Mouse (Mus musculus) splenic B cell, adult 2 months (primary cell): ENCODE results near the gene Tmprss9.
A peak's percentile ranks its signal among the peaks of the same experiment; 100 is the strongest.

Experiments
- DNase-seq: peaks from one replicate; pipeline ENCODE4 v3.0.0-alpha.2; 2011; ENCODE audit warnings: low read depth, low spot score
- H3K27me3 ChIP-seq: 2 replicates; pipeline ENCODE4 v1.6.1; 2012; ENCODE audit warnings: mild to moderate bottlenecking, low read length, moderate library complexity, mixed read lengths; ENCODE audit not compliant: control insufficient read depth, poor library complexity, insufficient read depth, severe bottlenecking
- H3K36me3 ChIP-seq: 2 replicates; pipeline ENCODE4 v1.6.1; 2012; ENCODE audit warnings: mild to moderate bottlenecking, low read length, moderate library complexity, mixed read lengths; ENCODE audit not compliant: control insufficient read depth, poor library complexity, insufficient read depth, severe bottlenecking

The Tmprss9 gene

GRCm38 (mm10) chr10:80909375-80910162, 37.9 kb downstream of the Tmprss9 start:
- no peak for DNase-seq
- Histone ChIP-seq H3K36me3 (no peaks in the 10 kb centered on the region; the same call in 1 of the 2 replicates), H3K27me3 (no peaks in the 10 kb centered on the region)

- H3K27me3 ChIP-seq, result no peaks in the 10 kb centered on the region
- no peak for DNase-seq
- no peaks in the 10 kb centered on the region; the same call in 1 of the 2 replicates for H3K36me3 ChIP-seq
Observed at GRCm38 (mm10) chr10:80911354-80911753, 39.7 kb downstream of the Tmprss9 start.

- Histone ChIP-seq H3K36me3 (no peaks in the 10 kb centered on the region; the same call in 1 of the 2 replicates), H3K27me3 (no peaks in the 10 kb centered on the region)
- DNase-seq, result no peak
Observed at GRCm38 (mm10) chr10:80911891-80912290, 40.2 kb downstream of the Tmprss9 start.

DNA sequence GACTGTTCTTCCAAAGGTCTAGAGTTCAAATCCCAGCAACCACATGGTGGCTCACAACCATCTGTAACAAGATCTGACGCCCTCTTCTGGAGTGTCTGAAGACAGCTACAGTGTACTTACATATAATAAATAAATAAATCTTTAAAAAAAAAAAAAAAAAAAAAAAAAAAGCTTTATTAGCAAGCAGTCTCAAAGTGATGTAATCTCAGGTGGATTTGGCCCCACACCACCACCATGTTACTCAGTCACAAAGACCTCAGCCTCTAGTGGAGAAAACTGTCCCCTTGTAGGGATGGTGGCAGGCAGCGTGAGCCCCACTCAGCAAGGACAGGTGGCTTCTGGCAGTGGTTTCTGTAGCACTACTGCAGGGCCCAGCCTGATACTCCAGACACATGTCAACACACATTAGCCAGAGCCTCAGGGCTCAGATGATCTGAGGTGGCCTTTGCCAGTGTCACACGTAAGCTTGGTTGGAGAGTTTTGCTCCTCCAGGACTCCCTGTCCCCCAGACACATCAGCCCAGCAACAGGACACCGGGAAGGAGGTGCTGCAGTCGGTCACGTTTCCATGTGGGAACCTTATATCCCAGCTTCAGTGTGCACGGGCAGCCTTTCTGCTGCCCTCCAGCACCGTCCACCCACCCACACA, 41.8 kb downstream of the Tmprss9 start:
- DNase-seq, result no peak
- Histone ChIP-seq H3K27me3 (no peaks in the 10 kb centered on the region), H3K36me3 (no peaks in the 10 kb centered on the region; the same call in 1 of the 2 replicates)

DNA sequence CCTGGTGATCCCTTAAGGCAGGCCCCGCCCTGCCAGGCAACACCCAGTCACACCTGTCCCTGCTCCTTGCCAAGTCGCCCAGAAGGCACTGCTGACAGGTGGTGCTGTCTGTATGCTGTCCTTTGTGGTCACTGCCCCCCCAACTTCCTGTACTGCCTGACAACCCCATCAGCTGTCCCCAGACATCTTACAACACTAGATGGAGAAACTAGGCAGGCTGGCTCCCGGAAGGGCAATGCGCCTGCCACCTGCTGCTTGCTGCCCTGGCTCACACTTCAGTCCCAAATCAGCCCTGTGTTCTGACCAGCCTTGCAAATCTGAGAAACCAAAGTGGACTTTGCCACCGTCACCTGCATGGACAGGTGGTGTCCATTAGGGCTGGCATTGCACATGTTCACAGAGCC, 42.6 kb downstream of the Tmprss9 start:
- DNase-seq, result no peak
- H3K27me3 ChIP-seq, result no peaks in the 10 kb centered on the region
- no peaks in the 10 kb centered on the region; the same call in 1 of the 2 replicates for H3K36me3 ChIP-seq

DNA sequence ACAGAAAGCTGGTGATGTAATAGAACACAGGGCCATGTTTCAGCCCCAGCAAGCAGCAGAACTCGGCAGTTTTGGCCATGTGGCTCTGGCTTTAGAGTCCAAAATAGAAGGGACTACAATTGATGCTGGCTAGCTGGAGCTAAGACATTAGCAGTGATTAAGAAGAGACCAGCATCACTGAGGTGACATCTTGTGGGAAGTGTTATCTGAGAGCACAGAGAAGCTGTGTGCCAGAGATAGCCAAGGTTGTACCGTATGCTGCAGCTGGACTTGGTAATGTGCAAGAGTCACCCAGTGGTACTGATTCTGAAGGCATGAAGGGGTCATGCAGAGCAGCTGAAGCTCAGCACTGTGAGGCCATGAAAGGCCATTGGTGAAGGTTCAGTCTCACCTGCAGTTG, 43.6 kb downstream of the Tmprss9 start:
- no peaks in the 10 kb centered on the region for H3K36me3 ChIP-seq
- no peak for DNase-seq
- no peaks in the 10 kb centered on the region for H3K27me3 ChIP-seq

DNA sequence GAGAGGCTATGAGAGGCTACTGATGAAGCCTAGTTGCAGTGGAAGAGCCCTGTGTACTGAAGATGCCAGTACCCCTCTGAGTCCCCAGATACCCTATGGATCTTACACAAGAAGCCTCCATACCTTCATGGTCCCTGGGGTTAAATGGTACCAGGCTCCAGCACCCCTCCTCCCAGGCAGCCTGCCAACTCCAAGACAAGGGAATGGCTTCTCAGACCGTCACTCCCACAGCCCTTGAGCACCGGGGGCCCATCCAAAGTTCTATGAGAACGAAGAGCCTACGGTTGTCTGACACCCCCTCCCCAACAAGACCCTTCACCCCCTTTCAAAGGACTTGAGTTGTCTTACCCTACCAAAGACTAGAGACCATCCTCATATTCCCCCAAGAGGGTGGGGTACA, 44.1 kb downstream of the Tmprss9 start:
- H3K27me3 ChIP-seq, result no peaks in the 10 kb centered on the region
- H3K36me3 ChIP-seq, result no peaks in the 10 kb centered on the region
- DNase-seq, result no peak

- DNase-seq, result peak; percentile 51
- no peaks in the 10 kb centered on the region for H3K36me3 ChIP-seq
- no peaks in the 10 kb centered on the region for H3K27me3 ChIP-seq
Observed at GRCm38 (mm10) chr10:80917336-80917778, 45.7 kb downstream of the Tmprss9 start.

DNA sequence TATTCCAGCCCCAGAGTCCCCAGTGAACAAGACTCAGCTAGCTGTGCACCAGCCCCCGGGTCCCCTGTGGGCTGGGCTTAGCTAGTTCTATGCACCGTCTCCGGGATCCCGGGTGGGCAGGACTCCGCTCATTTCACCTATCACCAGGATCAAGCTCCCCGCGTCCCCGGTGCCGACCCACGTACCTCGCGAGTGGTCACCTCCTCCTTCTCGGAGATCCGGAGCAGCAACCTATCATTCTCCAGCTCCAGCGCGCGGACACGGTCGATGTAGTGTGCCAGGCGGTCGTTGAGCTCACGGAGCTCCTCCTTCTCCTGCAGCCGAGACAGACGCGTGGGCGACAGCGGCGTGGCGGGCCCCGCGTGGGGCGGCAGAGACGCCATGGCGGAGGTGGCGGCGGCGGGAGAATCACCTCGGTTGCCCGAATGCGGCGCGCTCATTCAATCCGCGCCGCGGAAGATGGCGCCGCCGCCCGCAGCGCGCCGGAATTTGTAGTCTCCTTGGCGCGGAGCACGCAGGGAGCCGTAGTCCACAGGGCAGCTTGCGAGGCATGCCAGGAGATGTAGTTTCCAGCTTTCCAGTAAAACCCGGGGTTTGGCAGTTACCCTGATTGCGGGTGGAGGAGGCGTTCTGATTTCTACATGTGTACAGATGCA, 46.3 kb downstream of the Tmprss9 start, which contains the start of gene Lmnb2:
Lmnb2 (minus strand) TSS at position 467 of the 656 bp plus-strand sequence.
- Histone ChIP-seq H3K27me3 (no peaks in the 10 kb centered on the region), H3K36me3 (no peaks in the 10 kb centered on the region)
- peak; percentile 58 for DNase-seq

DNA sequence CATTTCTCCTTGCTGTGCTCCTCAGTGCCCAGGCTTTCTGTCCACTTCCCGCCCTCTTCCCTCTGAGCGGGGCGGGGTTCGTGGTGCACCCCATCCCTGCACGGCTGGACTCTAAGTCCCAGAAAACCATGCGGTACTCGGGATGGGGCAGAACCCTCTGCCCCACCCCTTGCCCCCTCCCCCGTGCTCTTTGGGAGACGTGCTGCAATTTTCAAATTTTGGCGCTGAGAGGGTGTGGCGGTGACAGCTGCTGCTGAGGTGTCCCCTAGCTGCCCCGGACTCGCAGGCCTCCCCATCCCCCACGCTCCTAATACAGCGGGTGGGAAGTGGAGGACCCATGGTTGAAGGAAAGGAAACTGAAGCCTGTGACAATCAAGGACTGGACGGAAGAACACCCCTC, 50.3 kb downstream of the Tmprss9 start:
- no peaks in the 10 kb centered on the region for H3K27me3 ChIP-seq
- H3K36me3 ChIP-seq, result no peaks in the 10 kb centered on the region
- DNase-seq, result no peak

- H3K36me3 ChIP-seq, result no peaks in the 10 kb centered on the region
- H3K27me3 ChIP-seq, result no peaks in the 10 kb centered on the region
- DNase-seq, result no peak
Observed at GRCm38 (mm10) chr10:80925472-80925871, 53.8 kb downstream of the Tmprss9 start.

- H3K36me3 ChIP-seq, result peaks cover 2% of the 10 kb centered on the region; the same call in 1 of the 2 replicates
- DNase-seq, result peak; percentile 90
- no peaks in the 10 kb centered on the region for H3K27me3 ChIP-seq
Observed at GRCm38 (mm10) chr10:80928586-80929298, 57.1 kb downstream of the Tmprss9 start.

DNA sequence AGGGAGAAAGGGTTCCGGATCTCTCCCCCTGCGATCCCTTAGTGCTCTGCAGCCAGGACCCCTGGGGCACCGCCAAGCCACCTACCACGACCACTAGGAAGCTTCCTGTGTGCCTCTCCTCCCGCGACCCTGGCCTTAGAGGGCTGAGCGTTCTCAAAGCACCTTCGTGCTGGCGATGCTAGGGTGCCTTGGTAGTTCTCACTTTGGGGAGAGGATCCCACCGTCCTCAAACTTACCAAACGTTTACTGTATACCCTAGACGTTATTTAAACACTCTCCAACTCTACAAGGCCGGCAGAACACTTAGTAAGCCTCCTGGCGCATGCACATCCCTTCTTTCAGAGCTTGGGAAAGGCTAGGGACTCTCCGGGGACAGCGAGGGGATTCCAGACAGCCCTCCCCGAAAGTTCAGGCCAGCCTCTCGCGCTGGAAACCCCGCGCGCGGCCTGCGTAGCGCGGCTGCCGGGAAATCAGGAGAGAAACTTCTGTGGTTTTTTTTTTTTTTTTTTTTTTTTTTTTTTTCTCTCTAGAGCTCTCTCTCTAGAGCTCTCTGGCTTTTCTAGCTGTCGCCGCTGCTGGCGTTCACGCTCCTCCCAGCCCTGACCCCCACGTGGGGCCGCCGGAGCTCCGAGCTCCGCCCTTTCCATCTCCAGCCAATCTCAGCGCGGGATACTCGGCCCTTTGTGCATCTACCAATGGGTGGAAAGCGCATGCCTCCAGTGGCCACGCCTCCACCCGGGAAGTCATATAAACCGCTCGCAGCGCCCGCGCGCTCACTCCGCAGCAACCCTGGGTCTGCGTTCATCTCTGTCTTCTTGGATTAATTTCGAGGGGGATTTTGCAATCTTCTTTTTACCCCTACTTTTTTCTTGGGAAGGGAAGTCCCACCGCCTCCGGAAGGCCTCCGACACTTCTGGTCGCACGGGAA, 57.9 kb downstream of the Tmprss9 start, which contains the start of gene Gadd45b:
Gadd45b (plus strand) TSS at position 775 of the 928 bp plus-strand sequence.
- no peaks in the 10 kb centered on the region for H3K27me3 ChIP-seq
- DNase-seq, result peak; percentile 99
- H3K36me3 ChIP-seq, result peaks cover 2% of the 10 kb centered on the region; the same call in 1 of the 2 replicates
